Mouse (Mus musculus) MN1 (cell line): ENCODE results near the gene Trappc5.
A peak's percentile ranks its signal among the peaks of the same experiment; 100 is the strongest.

ENCODE experiments used
- DNase-seq: peaks from one replicate; pipeline ENCODE4 v3.0.0-alpha.2; 2016; ENCODE audit warnings: low spot score

Gene Trappc5

DNA sequence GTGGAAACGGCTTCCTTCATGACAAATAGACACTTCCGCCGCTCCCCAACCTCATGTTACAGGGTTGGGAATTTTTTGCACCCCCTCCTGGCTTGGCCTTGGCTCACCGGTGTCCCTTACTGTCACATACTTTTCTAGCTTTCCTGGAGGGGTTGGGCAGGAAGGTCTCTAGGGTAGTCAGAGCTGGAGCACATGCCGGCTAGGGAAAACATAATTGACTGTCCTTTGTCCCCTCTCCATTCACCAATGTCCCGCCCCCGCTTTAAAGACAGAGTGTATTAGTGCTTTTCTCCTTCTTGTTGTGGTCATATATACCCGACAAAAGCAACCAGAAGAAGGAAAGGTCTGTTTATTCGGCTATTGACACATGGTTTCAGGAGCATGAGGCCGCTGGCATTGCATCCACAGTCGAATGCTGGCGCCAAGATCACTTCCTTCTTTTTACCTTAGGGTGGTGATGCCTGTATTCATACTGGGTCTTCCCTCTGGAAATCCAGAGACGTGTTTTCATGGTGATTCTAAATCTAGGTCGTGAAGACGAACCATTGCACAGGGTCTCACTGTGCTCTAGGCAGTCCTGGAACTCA, 987 bp downstream of the Trappc5 start:
- DNase-seq: peak; percentile 59

DNA sequence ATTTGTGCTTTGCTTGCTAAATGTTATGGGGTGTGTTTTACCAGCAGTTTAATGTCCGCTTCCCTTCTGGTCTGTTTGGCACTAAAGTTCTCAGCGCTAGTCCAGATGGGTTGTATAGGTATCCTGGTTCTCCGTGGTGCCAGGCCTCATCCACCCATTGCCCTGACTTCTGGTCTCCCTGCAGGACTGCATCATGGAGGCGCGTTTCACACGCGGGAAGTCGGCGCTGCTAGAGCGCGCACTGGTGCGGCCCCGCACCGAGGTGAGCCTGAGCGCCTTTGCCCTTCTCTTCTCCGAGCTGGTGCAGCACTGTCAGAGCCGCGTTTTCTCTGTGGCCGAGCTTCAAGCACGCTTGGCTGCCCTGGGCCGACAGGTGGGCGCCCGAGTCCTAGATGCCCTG, 2.7 kb downstream of the Trappc5 start:
- DNase-seq: no peak

DNA sequence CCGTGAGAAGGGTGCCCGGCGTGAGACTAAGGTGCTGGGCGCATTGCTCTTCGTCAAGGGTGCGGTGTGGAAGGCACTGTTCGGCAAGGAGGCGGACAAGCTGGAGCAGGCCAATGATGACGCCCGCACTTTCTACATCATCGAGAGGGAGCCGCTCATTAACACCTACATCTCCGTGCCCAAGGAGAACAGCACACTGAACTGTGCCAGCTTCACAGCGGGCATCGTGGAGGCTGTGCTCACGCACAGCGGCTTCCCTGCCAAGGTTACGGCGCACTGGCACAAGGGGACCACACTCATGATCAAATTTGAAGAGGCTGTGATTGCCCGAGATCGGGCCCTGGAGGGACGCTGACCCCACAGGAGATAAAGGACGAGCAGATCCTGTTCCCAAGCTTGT, 3.1 kb downstream of the Trappc5 start:
- no peak for DNase-seq

DNA sequence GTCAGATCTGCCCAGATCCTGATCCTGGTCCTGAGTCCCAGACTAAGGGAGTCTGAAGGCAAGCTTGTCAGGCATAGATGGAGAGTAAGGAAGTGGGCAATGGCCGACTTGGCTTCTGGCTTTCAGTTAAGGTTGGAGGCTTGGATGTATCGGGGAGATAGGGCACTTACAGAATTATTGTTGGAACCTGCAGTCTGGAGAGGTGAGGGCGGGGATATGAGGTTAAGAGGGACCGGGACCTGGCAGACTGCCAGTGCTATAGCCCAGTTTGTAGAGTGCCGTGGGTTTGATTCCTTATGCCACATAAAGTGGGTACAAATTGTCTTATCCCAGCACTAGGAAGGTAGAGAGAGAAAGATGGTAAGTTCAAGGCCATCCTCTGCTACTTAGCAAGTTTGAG, 3.6 kb downstream of the Trappc5 start:
- no peak for DNase-seq

DNA sequence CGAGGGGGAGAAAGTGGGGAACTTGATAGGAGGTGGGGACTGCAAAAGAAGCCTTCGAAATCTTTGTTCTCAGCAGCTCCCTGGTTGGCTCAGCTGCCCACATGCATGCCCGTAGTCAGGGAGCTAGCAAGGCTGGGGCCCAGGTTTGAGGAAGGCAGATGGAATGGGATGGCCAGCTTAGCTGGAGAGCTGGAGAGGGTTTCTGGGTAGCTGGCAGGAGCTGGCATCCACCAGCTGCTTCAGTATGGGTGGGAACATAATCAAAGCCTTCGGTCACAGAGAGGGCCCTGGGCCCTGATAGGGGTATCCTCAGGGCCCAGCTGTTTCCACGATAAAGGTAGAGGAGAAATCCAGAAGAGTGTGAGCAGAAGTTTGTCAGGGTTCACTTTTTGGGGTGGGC, 6.3 kb downstream of the Trappc5 start:
- DNase-seq: no peak

DNA sequence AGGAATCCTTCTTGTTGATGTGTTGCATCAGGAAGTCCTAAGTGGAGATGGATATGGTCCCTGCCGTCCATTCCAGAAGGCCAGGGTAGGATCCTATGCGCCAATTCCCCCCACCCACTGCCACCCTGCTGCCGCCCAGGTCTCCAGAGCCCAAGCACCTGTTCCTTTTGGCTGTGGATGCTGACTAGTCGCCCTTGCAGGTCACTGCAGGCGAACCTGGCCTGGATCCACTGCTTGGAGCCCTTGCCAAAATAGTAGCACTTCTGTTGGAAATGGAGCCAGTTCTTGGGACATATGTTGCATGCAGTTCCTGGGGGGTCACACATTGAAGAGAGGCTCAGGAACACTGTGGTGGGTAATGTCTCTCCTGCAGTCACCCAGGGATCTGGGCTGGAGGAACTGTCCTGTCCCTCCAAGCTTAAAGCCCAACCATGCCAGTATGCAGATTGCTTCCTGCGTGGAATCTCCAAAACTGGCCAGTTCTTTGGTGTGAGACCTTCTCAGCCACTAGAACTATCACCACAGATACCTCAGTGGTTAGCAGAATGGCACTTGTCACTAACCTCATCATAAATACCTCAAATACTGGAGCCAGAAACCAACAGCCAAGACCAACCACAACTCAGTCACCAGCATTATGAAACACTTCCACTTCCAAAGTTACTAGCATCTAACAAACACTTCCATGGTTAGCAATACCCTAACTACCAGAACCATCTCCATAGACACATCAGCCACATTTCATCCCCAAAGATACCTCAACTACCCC, 7.5 kb downstream of the Trappc5 start:
- no peak for DNase-seq

DNA sequence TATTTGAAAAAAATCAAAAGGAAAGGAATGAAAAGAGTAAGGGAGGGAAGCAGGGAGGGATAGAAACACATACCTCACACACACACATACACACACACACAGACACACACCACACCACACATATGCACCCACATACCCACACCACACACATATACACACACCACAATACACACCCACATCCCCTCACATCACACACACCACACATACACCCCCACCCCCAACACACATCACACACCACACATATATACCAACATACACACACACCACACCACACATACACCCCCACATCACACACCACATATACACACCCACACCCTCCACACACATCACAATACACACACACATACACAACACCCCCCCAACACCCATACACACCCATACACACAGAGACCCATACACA, 8.4 kb downstream of the Trappc5 start:
- no peak for DNase-seq

DNA sequence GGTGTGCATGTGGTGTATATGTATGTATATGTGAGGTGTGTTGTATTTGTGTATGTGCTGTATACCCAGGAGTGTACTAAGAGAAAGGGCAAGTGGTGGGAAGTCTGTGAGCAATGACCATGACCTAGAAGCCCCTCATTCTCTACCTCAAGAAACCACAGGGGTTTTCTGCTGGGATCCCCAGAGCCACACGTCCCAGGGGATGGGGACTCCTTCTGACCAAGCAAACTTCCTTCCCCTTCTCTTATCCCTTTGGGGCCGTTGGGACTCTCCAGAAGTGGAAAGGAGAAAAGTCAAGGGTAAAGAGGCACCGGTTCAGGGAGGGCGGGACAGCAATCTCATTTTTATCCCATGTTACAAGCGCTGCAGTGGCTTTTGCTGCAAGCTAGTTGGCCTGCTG, 9.3 kb downstream of the Trappc5 start:
- no peak for DNase-seq

DNA sequence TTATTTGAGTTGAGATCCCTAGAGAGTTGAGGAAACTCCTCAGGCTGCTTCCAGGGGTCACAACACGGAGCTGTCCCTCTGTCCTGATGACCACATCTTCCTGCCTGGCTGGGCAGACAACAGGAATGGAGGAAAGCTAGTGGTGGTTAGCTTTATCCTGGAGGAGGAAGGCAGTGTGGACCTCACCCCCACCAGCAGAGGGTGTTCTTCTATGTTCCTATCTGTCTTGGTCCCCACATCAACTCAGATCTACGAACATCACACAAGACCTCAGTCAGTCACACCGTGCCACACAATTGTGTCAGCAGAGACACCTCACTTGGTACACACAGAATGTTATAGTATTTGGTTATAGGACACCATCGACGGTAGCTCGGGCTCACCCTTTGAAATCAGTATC, 11.4 kb downstream of the Trappc5 start:
- no peak for DNase-seq

DNA sequence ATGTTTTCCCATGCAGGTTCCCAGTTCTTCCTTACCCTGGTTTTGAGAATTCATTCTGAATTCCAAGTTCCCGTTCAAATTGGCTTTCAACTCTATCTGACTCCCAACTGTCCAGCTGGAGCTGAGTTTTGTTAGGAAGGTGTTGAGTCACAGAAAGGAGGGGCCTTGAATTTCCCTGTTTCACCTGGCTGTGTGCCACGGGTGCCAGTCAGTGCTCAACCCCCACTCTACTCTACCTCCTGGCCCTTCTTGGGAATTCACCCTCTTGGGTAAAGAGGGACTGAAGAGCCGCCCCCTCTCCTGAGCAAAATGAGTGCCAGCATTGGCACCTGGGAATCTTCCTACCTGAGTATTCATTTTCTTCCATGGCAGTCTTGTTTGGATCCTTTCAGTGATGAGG, 14.7 kb downstream of the Trappc5 start:
- DNase-seq: no peak

DNA sequence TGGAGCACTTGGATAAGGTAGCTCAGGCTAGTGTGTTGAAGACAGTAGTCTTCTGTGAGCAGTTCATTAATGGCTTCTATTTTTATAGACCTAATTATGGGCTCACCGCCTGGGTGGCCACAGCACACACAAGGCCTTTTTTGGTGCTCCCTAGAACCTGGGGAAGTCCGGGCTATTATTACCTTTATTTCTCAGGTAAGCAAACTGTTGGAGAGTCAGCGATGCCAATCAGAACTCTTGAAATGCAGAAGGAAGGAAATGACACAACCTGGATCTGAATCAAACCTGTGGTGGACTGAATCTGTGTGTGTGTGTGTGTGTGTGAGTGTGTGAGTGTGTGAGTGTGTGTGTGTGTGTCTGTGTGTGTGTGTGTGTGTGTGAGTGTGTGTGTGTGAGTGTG, 18.0 kb downstream of the Trappc5 start, which contains the start of gene Fcer2a:
Fcer2a (minus strand) TSS at position 55 of the 400 bp plus-strand sequence.
- no peak for DNase-seq

DNA sequence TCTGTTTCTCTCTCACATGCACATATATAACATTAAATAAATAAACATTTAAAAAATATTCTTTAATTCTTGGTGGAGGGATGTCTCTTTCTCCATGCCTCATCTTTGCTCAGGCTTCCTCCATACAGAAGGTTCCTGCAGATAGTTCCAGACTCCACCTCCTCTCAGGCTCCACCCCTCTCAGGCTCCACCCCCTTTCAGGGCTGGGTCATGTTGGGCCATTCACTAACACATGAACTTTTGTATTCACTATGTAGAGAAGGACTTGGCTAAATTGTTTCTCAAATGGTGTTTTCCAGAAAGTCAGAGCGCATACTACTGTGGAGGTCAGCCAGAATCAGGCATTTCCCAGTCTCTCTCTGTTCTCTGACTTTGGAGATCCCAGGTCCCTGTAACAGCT, 25.4 kb downstream of the Trappc5 start:
- no peak for DNase-seq

DNA sequence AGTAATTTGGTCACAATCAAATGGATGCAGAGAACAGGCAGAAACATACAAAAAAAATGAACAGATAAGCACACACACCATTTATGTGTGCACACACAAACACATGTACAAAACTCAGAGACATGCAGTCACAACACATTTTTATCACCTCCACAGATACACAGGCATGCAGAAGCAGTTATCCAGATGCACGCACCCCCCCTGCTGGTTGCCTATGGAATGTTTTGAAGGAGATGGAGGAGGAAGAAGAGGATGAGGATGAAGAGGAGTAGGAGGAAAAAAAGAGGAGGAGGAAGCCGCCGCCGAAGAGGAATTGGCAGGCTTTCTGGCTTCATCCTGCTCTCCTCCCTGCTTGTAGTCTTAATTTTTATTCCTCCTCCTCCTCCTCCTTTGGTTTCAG, 29.6 kb downstream of the Trappc5 start:
- DNase-seq: no peak

DNA sequence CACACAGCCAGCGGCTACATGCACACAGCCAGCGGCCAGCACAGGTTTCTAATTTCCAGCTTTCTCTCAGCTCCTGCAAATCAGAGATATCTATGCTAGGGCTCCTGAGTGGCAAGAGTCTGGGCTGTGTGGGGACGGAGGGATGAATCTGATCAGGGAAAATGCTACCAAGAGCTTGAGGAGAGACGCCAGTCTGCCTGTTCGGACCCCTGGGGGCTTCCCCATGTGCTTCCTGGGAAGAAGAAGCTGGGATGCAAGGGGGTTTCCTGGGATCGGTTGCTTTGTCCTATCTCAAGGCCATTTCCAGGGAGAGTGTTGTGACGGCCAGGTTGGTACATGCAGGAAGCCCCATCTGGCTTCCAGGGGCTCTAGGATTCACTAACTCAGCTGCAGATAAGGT, 31.5 kb downstream of the Trappc5 start:
- DNase-seq: no peak

DNA sequence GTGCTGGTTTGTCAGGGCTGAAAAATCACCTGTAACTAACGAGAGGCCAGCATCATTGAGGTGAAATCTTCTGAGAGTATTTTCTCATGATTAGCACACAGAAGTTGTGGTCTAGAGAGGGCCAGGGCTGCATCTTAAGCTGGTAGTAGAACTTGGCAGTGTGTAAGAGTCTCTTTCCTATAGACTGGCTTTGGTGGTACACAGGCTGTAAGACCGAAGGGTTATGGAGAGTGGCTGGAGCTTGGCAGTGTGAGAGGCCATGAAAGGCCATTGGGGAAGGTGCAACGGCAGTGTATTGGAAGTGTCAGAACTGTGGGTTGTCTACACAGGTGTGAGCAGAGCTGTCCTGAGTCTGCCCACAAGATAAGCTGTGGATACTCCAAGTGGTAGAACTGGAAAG, 34.2 kb downstream of the Trappc5 start:
- no peak for DNase-seq

DNA sequence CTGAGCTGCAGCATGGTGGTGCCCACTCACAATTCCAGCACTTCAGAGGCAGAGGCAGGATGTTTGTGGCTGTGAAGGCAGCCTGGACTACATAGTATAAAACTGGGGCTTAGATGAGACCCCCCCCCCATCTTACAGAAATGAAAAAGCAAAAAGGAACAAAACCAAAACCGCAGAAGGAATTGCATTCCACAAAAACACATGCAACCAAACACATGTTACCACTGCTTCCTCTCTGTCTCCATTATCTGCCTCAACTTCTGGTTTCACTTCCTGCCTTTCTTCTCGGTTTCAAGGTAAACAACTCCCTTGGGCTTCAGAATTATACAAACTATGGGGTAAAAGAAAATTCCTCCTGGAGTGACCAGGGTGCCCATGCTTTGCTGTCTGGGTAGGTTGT, 35.5 kb downstream of the Trappc5 start:
- no peak for DNase-seq

DNA sequence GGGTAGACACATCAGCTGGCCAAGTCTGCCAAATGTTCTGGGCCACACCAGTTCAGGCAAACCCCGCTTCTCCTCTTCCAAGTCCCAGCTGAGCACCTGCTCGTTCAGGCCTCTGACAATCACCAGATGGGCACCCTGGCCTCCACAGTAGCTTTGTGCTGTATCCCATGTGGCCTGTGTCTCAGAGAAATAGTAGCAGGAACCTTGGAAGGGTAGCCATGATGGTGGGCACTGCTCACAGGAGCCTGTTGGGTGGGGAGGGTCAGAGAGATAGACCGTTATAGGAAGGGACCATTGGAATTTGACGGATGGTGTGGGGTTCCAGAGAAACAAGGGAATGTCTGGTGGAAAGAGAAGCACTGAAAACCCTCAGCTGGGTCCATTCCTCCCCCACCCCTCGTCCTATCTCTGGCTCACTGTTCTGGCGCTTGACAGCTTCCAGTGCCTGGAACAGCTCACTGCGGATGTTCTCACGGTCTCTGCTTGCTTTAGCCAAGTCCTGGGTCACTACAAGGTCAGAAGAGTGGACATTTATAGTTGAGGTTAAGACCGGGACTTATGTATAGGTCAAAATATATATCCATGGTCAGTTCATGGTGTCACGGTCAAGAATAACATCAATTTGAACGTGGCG, 41.3 kb downstream of the Trappc5 start:
- DNase-seq: no peak

DNA sequence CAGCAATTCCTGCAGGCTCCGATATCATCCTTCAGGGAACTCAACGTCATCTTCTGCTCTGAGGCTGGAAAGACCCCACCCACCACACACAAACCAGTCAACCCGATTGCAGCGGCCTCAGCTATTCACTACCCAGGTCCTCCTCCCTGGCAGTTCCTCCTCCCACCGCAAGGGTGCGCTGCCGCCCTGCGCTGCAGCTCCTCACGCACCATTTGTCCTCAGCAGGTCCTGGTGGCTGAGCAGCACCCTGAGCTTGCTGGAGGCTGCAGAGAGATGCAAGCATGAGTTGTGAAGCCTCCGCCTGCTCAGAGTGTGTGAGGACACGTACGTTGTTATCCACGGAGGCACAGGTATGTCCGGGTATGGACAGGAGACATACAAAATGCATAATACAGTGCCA, 42.5 kb downstream of the Trappc5 start:
- DNase-seq: peak; percentile 28

DNA sequence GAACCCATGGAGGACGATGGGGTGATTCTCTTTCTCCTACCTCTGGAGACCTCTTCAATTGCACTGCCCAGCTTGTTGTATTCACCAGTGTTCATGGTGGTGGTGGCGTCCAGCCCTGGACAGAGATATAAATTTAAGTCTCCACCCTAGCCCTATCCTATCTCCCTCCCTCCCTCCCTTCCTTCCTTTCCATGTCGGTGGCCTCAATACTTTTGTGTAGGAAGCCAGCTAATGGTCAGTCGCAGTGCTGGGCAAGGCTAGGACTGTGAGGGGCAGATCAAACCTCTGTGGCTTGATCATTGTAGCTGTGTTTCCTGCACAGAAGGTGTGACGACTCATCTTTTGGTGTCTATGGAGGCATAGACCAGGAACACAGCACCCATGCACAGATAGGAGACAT, 44.5 kb downstream of the Trappc5 start, which contains the start of gene Clec4g:
Clec4g (minus strand) TSS at position 101 of the 400 bp plus-strand sequence.
- no peak for DNase-seq

DNA sequence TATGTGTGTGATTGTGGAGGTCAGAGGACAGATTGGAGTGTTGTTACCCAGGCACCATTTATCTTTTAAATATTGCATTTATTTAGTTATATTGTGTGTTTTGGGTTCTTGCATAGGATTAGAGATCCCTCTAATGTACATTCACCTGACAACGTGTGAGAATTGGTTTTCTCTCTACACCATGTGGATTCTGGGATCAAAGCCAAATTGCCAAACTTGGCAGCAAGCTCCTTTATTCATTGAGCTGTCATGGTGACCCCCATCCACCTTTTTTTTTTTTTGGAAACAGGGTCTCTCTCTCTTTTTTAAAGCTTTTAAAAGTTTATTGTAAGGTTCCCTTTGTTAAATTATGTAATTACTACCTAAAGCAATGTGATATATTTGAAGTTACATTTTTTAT, 44.9 kb downstream of the Trappc5 start:
- DNase-seq: no peak
